Mouse (Mus musculus): Measurements from ENCODE around the gene Olfr26.
"Not testable (repeated sequence)": the region's sequence is repeated elsewhere in the genome, so short reads cannot be mapped to it uniquely, and the experiment has no call there.

Olfr26 gene

GRCm38 (mm10) chr9:38854760-38855159 lies at the start of gene Olfr26:
TSS of gene Olfr26 (plus strand) at chr9:38855060.
- DNase-seq (ENCODE audit: low read depth, low spot score) = no peak

- peak; percentile 0 for DNase-seq (ENCODE audit: low read depth, low spot score)
Observed at GRCm38 (mm10) chr9:38805696-38806095, 49.2 kb upstream of the Olfr26 start.

GRCm38 (mm10) chr9:38814314-38814713 lies 40.5 kb upstream of the Olfr26 start, which contains the start of gene Olfr922:
TSS of gene Olfr922 (plus strand) at chr9:38814614.
- no peak for DNase-seq (ENCODE audit: low read depth, low spot score)

- no peak for DNase-seq (ENCODE audit: low read depth, low spot score)
Observed at GRCm38 (mm10) chr9:38815458-38815986, 39.3 kb upstream of the Olfr26 start.

GRCm38 (mm10) chr9:38826245-38826644 lies 28.6 kb upstream of the Olfr26 start, which contains the start of gene Olfr923:
TSS of gene Olfr923 (plus strand) at chr9:38826545.
- DNase-seq (ENCODE audit: low read depth, low spot score) = no peak

- DNase-seq (ENCODE audit: low read depth, low spot score) = no peak
Observed at GRCm38 (mm10) chr9:38833027-38833426, 21.8 kb upstream of the Olfr26 start.

- DNase-seq (ENCODE audit: low read depth, low spot score) = no peak
Observed at GRCm38 (mm10) chr9:38844149-38844548, 10.7 kb upstream of the Olfr26 start, which contains the start of gene Olfr924. TSS of gene Olfr924 (plus strand) at chr9:38844449.

GRCm38 (mm10) chr9:38874880-38875279 lies 20.0 kb downstream of the Olfr26 start:
- DNase-seq (ENCODE audit: low read depth, low spot score) = not testable (repeated sequence)

GRCm38 (mm10) chr9:38876826-38877225 lies 22.0 kb downstream of the Olfr26 start, which contains the start of gene Olfr926:
TSS of gene Olfr926 (plus strand) at chr9:38877126.
- DNase-seq (ENCODE audit: low read depth, low spot score) = no peak
